Mouse (Mus musculus): ENCODE data around the gene Rsph10b.

- peak; percentile 84 for TF ChIP-seq CTCF (IDR thresholded peaks at IDR 0.05; ENCODE audit: extremely low read depth, insufficient read depth, low read length)
- TF ChIP-seq POLR2A (IDR thresholded peaks at IDR 0.05; ENCODE audit: extremely low read depth, insufficient read depth, low read length): no peak
These were observed 42.2 kb downstream of the Rsph10b start for GRCm38 (mm10) chr5:143974931-143975630.
